Comparison of ENCODE assay signal across 9 mouse cellular contexts in the genomic region with DNA sequence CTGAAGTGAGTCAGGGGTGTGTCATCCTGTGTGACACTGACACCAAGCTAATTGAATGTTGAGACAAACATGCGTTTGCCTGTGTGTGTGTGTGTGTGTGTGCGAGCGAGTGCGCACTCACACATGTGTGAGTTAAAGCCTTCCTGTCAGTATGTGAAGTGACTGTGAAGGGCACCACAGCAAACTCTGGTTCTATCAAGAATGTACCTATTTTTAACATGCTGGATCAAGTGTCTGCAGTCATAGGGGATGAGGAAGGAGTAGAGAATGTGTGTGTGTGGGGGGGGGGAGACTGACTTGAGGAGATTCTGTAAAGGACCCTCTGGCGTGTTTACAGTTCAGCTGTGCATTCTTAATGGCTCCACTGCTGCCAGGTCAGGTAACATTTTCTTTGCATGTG.
DNase-seq lines count a peak whose midpoint lies in the region; ATAC-seq and TF ChIP-seq lines count a peak whose summit lies in the region.
"Had no signal": no experiment of that assay in that cellular context is flagged by ENCODE, and none has a peak within 500 bp of the region (broad histone marks: within the 10 kb centered on the region; RNA-seq: fewer than 3 reads in every experiment).

No protein-coding gene starts in this region.

- H3K27ac ChIP-seq in heart, adult 2 months = peak overlapping the region; percentile 67
- peak overlapping the region; percentile 92 for H3K27ac ChIP-seq in heart, postnatal 0 days (ENCODE audit: low read depth)
- H3K27ac ChIP-seq in midbrain, embryonic 13.5 days = peak overlapping the region; percentile 88

- no peaks in the 10 kb centered on the region for H3K9me3 ChIP-seq in heart, postnatal 0 days (replicated peaks; ENCODE audit: control insufficient read depth, low read length)
- no peaks in the 10 kb centered on the region for H3K9me3 ChIP-seq in midbrain, embryonic 13.5 days

- peak overlapping the region; percentile 14; the same call in 1 of the 2 replicates for H3K4me3 ChIP-seq in heart, adult 2 months
- H3K4me3 ChIP-seq in heart, postnatal 0 days (ENCODE audit: low read depth, low read length) = peak overlapping the region; percentile 21; the same call in 1 of the 2 replicates
- H3K4me3 ChIP-seq in midbrain, embryonic 13.5 days (replicated peaks) = no peak overlapping the region

- intact Hi-C loops in heart, adult 2 months (cut with DNase I) = loop anchor here (1.0 to 5.0 kb wide), 3 partner anchors 14 to 205 kb away; no protein-coding TSS in a partner anchor

- no peak for DNase-seq in heart, adult 2 months
- no peak for DNase-seq in heart, adult 9 months (ENCODE audit: low spot score in 2 of 2)
- peak; percentile 45 for DNase-seq in CD4-positive, CD25-positive, alpha-beta regulatory T cell, adult 2 months (ENCODE audit: low read depth, low spot score)
- DNase-seq in heart, postnatal 0 days (ENCODE audit: low spot score) = peak; percentile 55
- no peak for DNase-seq in layer of hippocampus, postnatal 10 days (ENCODE audit: low spot score in 2 of 2)
- DNase-seq in adrenal gland, adult (ENCODE audit: inconsistent age in 2 of 2, low spot score in 1 of 2) = no peak
- no peak for DNase-seq in left cerebral cortex, adult 11 months (ENCODE audit: low spot score)
- DNase-seq: thymus, postnatal 36 days had no signal

- 0 out of 2 replicates have a peak, but pooled peaks have one; percentile 4 for TF ChIP-seq POLR2A in heart, adult 2 months (IDR thresholded peaks at IDR 0.05; ENCODE audit: insufficient read depth, low read depth, low read length)

- H3K27me3 ChIP-seq in heart, adult 2 months (ENCODE audit: control insufficient read depth, insufficient read depth, low read length) = no peaks in the 10 kb centered on the region
- no peaks in the 10 kb centered on the region for H3K27me3 ChIP-seq in heart, postnatal 0 days (ENCODE audit: control insufficient read depth, insufficient read depth, low read length)
- no peaks in the 10 kb centered on the region for H3K27me3 ChIP-seq in midbrain, embryonic 13.5 days

- WGBS in heart, adult 2 months = 43% methylated on average over 5 of the region's 5 CpGs
- WGBS in heart, postnatal 0 days = 16% methylated on average over 5 of the region's 5 CpGs
- 53% methylated on average over 5 of the region's 5 CpGs for WGBS in midbrain, embryonic 13.5 days

- peak; percentile 28; the same call in 1 of the 2 replicates for ATAC-seq in heart, postnatal 0 days (ENCODE audit: insufficient read depth, low read depth)
- peak; percentile 31; the same call in 1 of the 2 replicates for ATAC-seq in midbrain, embryonic 13.5 days

- peak overlapping the region; percentile 60 for H3K9ac ChIP-seq in heart, adult 2 months (ENCODE audit: low read depth, low read length)
- no peak overlapping the region; the same call in 1 of the 2 replicates for H3K9ac ChIP-seq in heart, postnatal 0 days (replicated peaks; ENCODE audit: low read depth, low read length)
- peak overlapping the region; percentile 53 for H3K9ac ChIP-seq in midbrain, embryonic 13.5 days (replicated peaks)

- 0 out of 2 replicates have a peak, but pooled peaks have one; percentile 24 for TF ChIP-seq EP300 in heart, adult 2 months (IDR thresholded peaks at IDR 0.05; ENCODE audit: insufficient read depth, low read depth, low read length)
- TF ChIP-seq EP300 in heart, postnatal 0 days (IDR thresholded peaks at IDR 0.05; ENCODE audit: low read depth) = no peak

- no peak for TF ChIP-seq CTCF in heart, adult 2 months (IDR thresholded peaks at IDR 0.05)
- no peak for TF ChIP-seq CTCF in heart, postnatal 0 days (IDR thresholded peaks at IDR 0.05; ENCODE audit: low read depth)

- H3K36me3 ChIP-seq in heart, adult 2 months (ENCODE audit: control insufficient read depth, insufficient read depth, low read length) = peaks cover 11% of the 10 kb centered on the region
- H3K36me3 ChIP-seq in heart, postnatal 0 days (replicated peaks; ENCODE audit: control insufficient read depth, insufficient read depth, low read length) = no peaks in the 10 kb centered on the region
- H3K36me3 ChIP-seq in midbrain, embryonic 13.5 days = no peaks in the 10 kb centered on the region

- peak overlapping the region; percentile 53 for H3K4me2 ChIP-seq in heart, postnatal 0 days (ENCODE audit: low read depth, low read length)
- peak overlapping the region; percentile 34; the same call in 1 of the 2 replicates for H3K4me2 ChIP-seq in midbrain, embryonic 13.5 days (replicated peaks)

- peaks cover 21% of the 10 kb centered on the region for H3K4me1 ChIP-seq in heart, adult 2 months (ENCODE audit: control insufficient read depth, insufficient read depth, low read length)
- H3K4me1 ChIP-seq in heart, postnatal 0 days (ENCODE audit: control insufficient read depth, insufficient read depth) = peaks cover 58% of the 10 kb centered on the region
- peaks cover 73% of the 10 kb centered on the region for H3K4me1 ChIP-seq in midbrain, embryonic 13.5 days (replicated peaks)

- H3K79me2 ChIP-seq in heart, adult 2 months (replicated peaks; ENCODE audit: control insufficient read depth, insufficient read depth, low read length) = no peaks in the 10 kb centered on the region; the same call in 1 of the 2 replicates

Comparison
In these comparisons a context has a peak if more than half of its experiments do, and no peak if none do; other contexts are left out.
1. DNase-seq: peak in CD4-positive, CD25-positive, alpha-beta regulatory T cell, adult 2 months (single experiment) and heart, postnatal 0 days (single experiment); none in heart, adult 2 months (0 of 2), heart, adult 9 months (0 of 2), layer of hippocampus, postnatal 10 days (0 of 2), adrenal gland, adult (0 of 2) and left cerebral cortex, adult 11 months (single experiment).
2. Peak in every context shown above with its lines, with median percentiles within 50 percentile points of each other: H3K27ac ChIP-seq.